Mouse (Mus musculus) brown adipose tissue, adult 24 weeks (tissue): ENCODE measurements at regions not wholly inside any gene's neighbourhood (a gene's known extent, or its start where the extent isn't known, plus 50 kb on each side); places are given as distances from the start of the nearest gene placed in this dataset.

ENCODE experiments used
- H3K27ac ChIP-seq: fragments of 200-500 bp; replicated peaks from 2 replicates; pipeline ENCODE4 v1.5.1; 2012; ENCODE audit warnings: low read depth, mild to moderate bottlenecking, low read length
- H3K4me1 ChIP-seq: fragments of 200-500 bp; 2 replicates; pipeline ENCODE4 v1.6.1; 2012; ENCODE audit warnings: low read length, mixed read lengths; ENCODE audit not compliant: control insufficient read depth, insufficient read depth, insufficient read length
- H3K4me3 ChIP-seq: fragments of 200-500 bp; 2 replicates; pipeline ENCODE4 v1.5.1; 2012; ENCODE audit warnings: low read depth, mild to moderate bottlenecking, low read length, moderate library complexity; ENCODE audit not compliant: insufficient read depth

DNA sequence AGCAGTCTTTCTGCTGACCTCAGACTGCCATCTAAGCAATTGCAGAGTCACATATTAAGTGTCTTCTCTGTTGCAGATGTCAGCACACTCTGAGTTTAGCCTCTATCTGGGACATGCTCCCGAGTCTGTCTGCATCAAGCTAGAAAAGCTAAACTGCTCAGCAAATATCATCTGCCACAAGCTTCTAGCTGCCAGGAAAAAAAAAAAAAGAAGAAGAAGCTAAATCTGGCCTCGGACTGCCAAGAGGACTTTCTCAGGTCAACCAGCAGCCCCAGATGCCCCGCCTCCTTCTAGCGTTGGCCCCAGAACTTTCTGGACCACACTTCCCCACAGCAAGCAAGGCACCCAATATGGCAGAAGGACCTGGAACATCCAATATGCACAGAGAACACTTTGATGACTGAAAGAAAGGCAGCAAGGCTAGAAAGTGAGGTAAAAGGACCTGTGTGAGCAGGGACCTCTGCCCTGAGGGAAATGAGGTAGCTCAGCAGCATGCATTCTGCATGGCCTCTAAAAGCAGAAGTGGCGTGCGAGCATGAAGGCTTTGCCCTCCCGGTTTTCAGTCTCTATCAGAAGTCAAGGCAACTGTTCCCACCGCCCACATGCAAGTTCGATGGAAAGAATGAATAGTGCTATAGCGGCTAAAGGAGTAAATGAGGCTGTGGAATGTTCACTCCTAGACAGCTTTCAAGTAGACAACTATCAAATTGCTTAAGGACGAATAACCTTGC is 305.8 kb upstream of the Clint1 start:
- Histone ChIP-seq H3K4me1 (peaks cover 5% of the 10 kb centered on the region; the same call in 1 of the 2 replicates), H3K4me3 (no peak overlapping the region), H3K27ac (no peak overlapping the region)

DNA sequence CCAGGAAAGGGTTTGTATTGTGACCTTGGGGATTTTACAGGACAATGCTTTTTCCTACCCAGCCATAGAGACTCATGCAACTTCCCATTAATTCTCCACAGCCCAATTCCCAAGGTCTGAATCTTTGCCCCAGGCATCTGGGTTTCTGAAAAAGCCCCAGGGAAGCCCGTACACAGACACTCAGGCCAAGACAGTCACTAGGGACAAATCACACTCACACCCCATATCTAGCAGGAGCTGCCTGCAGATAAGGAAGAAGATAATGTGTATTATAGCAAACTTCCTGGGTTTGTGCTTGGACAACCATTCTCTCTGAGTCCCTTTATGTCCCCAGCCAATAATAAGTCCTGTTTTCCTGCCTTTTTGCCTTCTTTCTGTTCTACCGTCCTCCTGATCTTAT is 305.0 kb upstream of the Clint1 start:
- no peak overlapping the region for H3K4me3 ChIP-seq
- H3K27ac ChIP-seq, result no peak overlapping the region
- peaks cover 5% of the 10 kb centered on the region; the same call in 1 of the 2 replicates for H3K4me1 ChIP-seq

- no peak overlapping the region for H3K4me3 ChIP-seq
- H3K27ac ChIP-seq, result no peak overlapping the region
- H3K4me1 ChIP-seq, result peaks cover 5% of the 10 kb centered on the region; the same call in 1 of the 2 replicates
Measured at GRCm38 (mm10) chr11:45550376-45550775, 301.5 kb upstream of the Clint1 start.

- Histone ChIP-seq H3K27ac (no peak overlapping the region), H3K4me1 (no peaks in the 10 kb centered on the region), H3K4me3 (no peak overlapping the region)
Measured at GRCm38 (mm10) chr11:45577469-45578154, 274.2 kb upstream of the Clint1 start.

GRCm38 (mm10) chr11:45592335-45592734 is 259.5 kb upstream of the Clint1 start:
- Histone ChIP-seq H3K4me1 (no peaks in the 10 kb centered on the region), H3K27ac (no peak overlapping the region), H3K4me3 (no peak overlapping the region)

- Histone ChIP-seq H3K27ac (no peak overlapping the region), H3K4me1 (no peaks in the 10 kb centered on the region), H3K4me3 (no peak overlapping the region)
Measured at GRCm38 (mm10) chr11:45592890-45593642, 258.8 kb upstream of the Clint1 start.

- no peak overlapping the region for H3K27ac ChIP-seq
- no peaks in the 10 kb centered on the region for H3K4me1 ChIP-seq
- no peak overlapping the region for H3K4me3 ChIP-seq
Measured at GRCm38 (mm10) chr11:45595372-45595771, 256.5 kb upstream of the Clint1 start.

DNA sequence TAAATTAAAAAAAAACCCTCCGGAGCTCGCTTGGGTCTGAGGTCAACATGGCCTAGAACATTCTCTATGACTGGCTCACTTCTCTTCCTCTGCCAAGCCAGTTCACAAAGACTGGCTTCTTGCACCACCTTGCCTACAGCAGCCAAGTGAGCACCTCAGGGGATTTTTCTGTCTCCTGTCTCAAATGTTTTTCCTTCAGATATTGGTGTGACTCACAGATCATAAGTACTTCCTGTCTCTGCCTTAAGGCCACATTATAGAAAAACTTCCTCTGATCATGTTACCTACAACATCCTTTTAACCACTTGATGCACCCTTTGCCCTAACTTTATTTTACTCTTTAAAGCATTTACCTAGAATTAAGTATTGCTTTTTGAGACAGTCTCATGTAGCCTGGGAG is 230.0 kb upstream of the Clint1 start:
- Histone ChIP-seq H3K4me3 (no peak overlapping the region), H3K27ac (no peak overlapping the region), H3K4me1 (no peaks in the 10 kb centered on the region)

GRCm38 (mm10) chr11:45622701-45623100 is 229.2 kb upstream of the Clint1 start:
- Histone ChIP-seq H3K27ac (no peak overlapping the region), H3K4me3 (no peak overlapping the region), H3K4me1 (no peaks in the 10 kb centered on the region)

- H3K4me1 ChIP-seq, result no peaks in the 10 kb centered on the region
- H3K27ac ChIP-seq, result no peak overlapping the region
- no peak overlapping the region for H3K4me3 ChIP-seq
Measured at GRCm38 (mm10) chr11:45624233-45624632, 227.6 kb upstream of the Clint1 start.

GRCm38 (mm10) chr11:45629250-45629649 is 222.6 kb upstream of the Clint1 start:
- H3K4me3 ChIP-seq, result no peak overlapping the region
- no peaks in the 10 kb centered on the region for H3K4me1 ChIP-seq
- no peak overlapping the region for H3K27ac ChIP-seq

- H3K27ac ChIP-seq, result no peak overlapping the region
- no peaks in the 10 kb centered on the region for H3K4me1 ChIP-seq
- H3K4me3 ChIP-seq, result no peak overlapping the region
Measured at GRCm38 (mm10) chr11:45634535-45635235, 217.2 kb upstream of the Clint1 start.

DNA sequence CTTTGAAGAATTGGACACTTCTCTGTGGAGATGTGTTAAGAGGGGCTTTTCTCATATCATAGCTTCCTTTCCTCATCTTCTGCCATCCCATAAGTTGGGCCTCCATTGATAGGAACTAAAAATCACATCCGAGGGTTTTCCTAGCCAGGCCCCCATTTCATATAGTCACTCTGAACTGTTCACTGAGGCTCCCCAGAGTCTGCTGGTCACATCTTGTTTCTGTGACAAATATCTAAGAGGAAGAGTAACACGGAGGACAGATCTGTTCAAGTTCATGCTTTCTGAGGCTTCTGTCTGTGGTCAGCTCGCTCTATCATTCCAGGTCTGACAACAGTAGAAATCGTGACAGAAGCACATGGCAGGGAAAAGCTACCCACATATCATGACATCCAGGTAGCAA is 216.0 kb upstream of the Clint1 start:
- H3K27ac ChIP-seq, result no peak overlapping the region
- H3K4me3 ChIP-seq, result no peak overlapping the region
- no peaks in the 10 kb centered on the region for H3K4me1 ChIP-seq

DNA sequence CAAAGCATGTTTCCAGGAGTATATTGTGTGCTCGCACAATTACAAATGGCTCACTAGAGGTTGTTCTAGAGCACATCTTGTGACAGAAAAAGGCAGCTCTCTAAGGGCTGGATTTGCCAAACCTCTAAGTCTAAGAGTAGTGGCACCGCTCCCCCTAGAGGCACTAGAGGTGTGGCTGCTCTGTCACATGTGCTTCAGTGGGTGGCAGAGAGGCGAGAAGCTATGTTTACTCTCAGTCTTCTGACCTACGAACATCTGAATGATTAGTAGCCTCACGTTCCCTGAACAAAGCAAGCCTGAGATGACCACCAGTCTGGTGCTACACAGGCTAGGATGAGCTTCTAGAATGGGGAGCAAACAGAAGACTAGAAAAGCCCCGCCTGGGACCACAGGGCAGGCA is 212.6 kb upstream of the Clint1 start:
- H3K27ac ChIP-seq, result no peak overlapping the region
- no peaks in the 10 kb centered on the region for H3K4me1 ChIP-seq
- no peak overlapping the region for H3K4me3 ChIP-seq

GRCm38 (mm10) chr11:45642142-45642756 is 209.6 kb upstream of the Clint1 start:
- Histone ChIP-seq H3K27ac (no peak overlapping the region), H3K4me3 (no peak overlapping the region), H3K4me1 (no peaks in the 10 kb centered on the region)
